Mouse (Mus musculus): Measurements from ENCODE around the gene Thap12. TPM values are rescaled to one million over a fixed set of nuclear protein-coding genes. Genes with fewer than 3 reads are reported as not detected.
A peak's percentile ranks its signal among the peaks of the same experiment; 100 is the strongest.

The Thap12 gene
- polyA plus RNA-seq, 1 experiment from 2014 or later = 21.8 TPM

DNA sequence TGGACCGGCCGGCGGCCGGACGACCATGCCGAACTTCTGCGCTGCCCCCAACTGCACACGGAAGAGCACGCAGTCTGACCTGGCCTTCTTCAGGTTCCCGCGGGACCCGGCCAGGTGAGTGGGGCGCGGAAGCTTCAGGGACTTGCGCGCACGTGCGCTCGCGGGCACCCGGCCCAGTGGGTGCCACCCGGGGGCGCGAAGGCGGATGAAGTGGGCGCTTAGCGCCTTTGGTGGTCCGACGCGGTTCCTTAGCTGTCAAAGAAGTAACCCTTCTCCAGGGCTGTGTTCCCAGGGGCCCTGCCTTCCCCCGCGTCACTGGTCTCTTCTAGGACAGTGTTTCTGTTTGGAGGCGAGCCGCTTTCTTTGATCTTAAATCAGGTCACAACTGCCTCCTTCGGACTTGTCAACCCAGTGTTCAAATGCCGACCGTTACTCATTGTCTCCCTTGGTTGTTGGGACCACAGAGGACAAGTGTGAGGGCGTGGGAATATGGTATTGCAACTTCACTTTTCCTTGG, 520 bp downstream of the Thap12 start:
- Histone ChIP-seq H3K27ac (ENCODE audit: low read depth, low read length) (peak overlapping the region; percentile 92), H3K4me1 (replicated peaks; ENCODE audit: control insufficient read depth, insufficient read depth, low read length) (peaks cover 4% of the 10 kb centered on the region), H3K4me2 (replicated peaks; ENCODE audit: low read depth) (peak overlapping the region; percentile 79), H3K9me3 (ENCODE audit: control insufficient read depth) (no peaks in the 10 kb centered on the region), H3K27me3 (replicated peaks; ENCODE audit: control insufficient read depth, insufficient read depth, low read length) (no peaks in the 10 kb centered on the region), H3K36me3 (ENCODE audit: control insufficient read depth, insufficient read depth) (no peaks in the 10 kb centered on the region), H3K9ac (ENCODE audit: low read depth, low read length) (peak overlapping the region; percentile 87), H3K4me3 (ENCODE audit: low read depth, low read length) (peak overlapping the region; percentile 94)
- WGBS = under 1% methylated on average over 38 of the region's 38 CpGs
- no peak for TF ChIP-seq CTCF (IDR thresholded peaks at IDR 0.05; ENCODE audit: low read depth)
- no peak; the same call in 1 of the 2 replicates for ATAC-seq

DNA sequence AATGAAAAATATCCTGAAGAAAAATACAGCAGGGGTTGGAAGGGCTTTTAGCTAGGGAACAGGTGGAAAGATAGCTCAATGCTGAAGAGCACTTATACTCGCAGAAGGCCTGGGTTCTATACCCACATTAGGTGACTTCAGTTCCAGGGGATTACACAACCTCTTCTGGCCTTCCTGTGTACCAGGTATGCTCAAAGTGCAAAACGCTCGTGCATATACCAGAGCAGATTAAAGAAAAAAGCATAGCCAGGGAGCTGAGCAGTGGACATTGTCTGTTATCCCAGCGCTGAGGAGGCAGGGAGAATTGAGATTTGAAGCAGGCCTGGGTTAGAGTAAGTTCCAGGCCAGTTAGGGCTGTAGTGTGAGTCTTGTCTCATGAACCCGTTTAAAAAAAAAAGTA, 1.4 kb downstream of the Thap12 start:
- 0 out of 2 replicates have a peak overlapping the region, but pooled peaks have one; percentile 24 for H3K27ac ChIP-seq (ENCODE audit: low read depth, low read length)
- H3K27me3 ChIP-seq (replicated peaks; ENCODE audit: control insufficient read depth, insufficient read depth, low read length) = no peaks in the 10 kb centered on the region
- peak overlapping the region; percentile 94 for H3K4me3 ChIP-seq (ENCODE audit: low read depth, low read length)
- H3K4me1 ChIP-seq (replicated peaks; ENCODE audit: control insufficient read depth, insufficient read depth, low read length) = peaks cover 4% of the 10 kb centered on the region
- H3K36me3 ChIP-seq (ENCODE audit: control insufficient read depth, insufficient read depth) = no peaks in the 10 kb centered on the region
- peak overlapping the region; percentile 87 for H3K9ac ChIP-seq (ENCODE audit: low read depth, low read length)
- TF ChIP-seq CTCF (IDR thresholded peaks at IDR 0.05; ENCODE audit: low read depth) = no peak
- H3K9me3 ChIP-seq (ENCODE audit: control insufficient read depth) = no peaks in the 10 kb centered on the region
- WGBS = 32% methylated on average over 5 of the region's 5 CpGs
- no peak for ATAC-seq
- peak overlapping the region; percentile 79 for H3K4me2 ChIP-seq (replicated peaks; ENCODE audit: low read depth)

DNA sequence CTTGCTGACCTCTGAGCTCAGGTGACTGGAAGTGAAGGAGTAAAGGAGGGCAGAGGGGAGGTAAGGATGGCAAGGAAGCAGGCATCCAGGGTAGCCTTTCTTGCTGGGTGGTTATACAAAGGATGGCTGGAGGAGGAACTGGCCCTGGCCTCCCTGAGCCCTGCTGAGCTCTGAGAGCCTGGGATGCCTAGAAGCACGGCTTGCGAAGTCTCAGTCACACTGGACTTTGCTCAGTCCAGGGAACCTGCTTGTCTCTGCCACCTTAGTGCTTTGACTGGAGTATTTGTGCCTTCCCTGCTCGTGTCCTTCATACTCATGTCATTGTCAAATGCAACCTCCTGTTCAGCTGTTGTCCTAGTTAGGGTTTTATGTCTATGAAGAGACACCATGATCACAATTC, 10.8 kb downstream of the Thap12 start:
- ATAC-seq = no peak
- Histone ChIP-seq H3K4me1 (replicated peaks; ENCODE audit: control insufficient read depth, insufficient read depth, low read length) (no peaks in the 10 kb centered on the region), H3K27me3 (replicated peaks; ENCODE audit: control insufficient read depth, insufficient read depth, low read length) (no peaks in the 10 kb centered on the region), H3K36me3 (ENCODE audit: control insufficient read depth, insufficient read depth) (peaks cover 50% of the 10 kb centered on the region), H3K4me3 (ENCODE audit: low read depth, low read length) (no peak overlapping the region), H3K4me2 (replicated peaks; ENCODE audit: low read depth) (no peak overlapping the region), H3K27ac (ENCODE audit: low read depth, low read length) (no peak overlapping the region), H3K9me3 (ENCODE audit: control insufficient read depth) (no peaks in the 10 kb centered on the region), H3K9ac (ENCODE audit: low read depth, low read length) (no peak overlapping the region)
- TF ChIP-seq CTCF (IDR thresholded peaks at IDR 0.05; ENCODE audit: low read depth) = no peak
- 61% methylated on average over 3 of the region's 3 CpGs for WGBS

DNA sequence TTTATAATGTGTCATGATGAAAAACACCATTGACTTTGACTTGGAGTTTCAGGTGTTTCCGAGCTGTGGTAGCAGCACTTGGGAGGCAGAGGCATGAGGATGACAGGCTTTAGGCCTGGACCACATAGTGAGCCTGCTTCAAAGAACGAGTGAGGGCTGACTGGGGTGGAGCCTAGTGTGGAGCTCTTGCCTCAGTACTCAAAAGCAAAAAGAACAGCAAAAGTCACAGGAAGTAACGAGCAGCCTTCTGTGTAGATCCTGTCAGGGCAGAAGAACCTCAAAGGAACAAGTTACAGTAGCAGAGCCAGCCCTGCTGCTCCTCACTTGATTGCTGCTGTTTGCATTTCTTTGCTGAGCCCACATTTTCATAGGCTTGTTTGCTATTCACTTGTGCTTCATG, 14.5 kb downstream of the Thap12 start:
- Histone ChIP-seq H3K9ac (ENCODE audit: low read depth, low read length) (no peak overlapping the region), H3K27ac (ENCODE audit: low read depth, low read length) (no peak overlapping the region), H3K36me3 (ENCODE audit: control insufficient read depth, insufficient read depth) (peaks cover 31% of the 10 kb centered on the region), H3K9me3 (ENCODE audit: control insufficient read depth) (no peaks in the 10 kb centered on the region), H3K4me1 (replicated peaks; ENCODE audit: control insufficient read depth, insufficient read depth, low read length) (no peaks in the 10 kb centered on the region), H3K4me2 (replicated peaks; ENCODE audit: low read depth) (no peak overlapping the region), H3K4me3 (ENCODE audit: low read depth, low read length) (no peak overlapping the region), H3K27me3 (replicated peaks; ENCODE audit: control insufficient read depth, insufficient read depth, low read length) (no peaks in the 10 kb centered on the region)
- no peak for ATAC-seq
- TF ChIP-seq CTCF (IDR thresholded peaks at IDR 0.05; ENCODE audit: low read depth) = no peak
- 78% methylated on average over 3 of the region's 3 CpGs for WGBS

DNA sequence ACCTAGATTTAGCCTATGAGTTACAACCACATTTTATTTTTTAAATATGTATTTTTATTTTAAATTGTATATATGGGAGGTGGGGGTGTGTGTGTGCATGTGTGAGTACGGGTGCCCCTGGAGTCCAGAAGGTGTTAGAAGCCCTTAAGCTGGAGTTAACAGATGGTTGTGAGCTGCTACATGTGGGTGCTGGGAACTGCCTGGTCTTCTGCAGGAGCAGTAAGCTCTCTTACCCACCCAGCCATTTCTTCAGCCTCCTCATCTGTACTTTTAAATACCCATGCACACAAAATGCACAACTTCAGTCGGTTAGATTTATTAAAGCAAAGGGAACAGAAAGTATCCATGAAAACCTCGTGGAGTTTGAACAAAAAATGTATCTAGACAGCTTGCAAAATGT, 16.9 kb downstream of the Thap12 start:
- no peak for TF ChIP-seq CTCF (IDR thresholded peaks at IDR 0.05; ENCODE audit: low read depth)
- Histone ChIP-seq H3K4me1 (replicated peaks; ENCODE audit: control insufficient read depth, insufficient read depth, low read length) (no peaks in the 10 kb centered on the region), H3K9me3 (ENCODE audit: control insufficient read depth) (no peaks in the 10 kb centered on the region), H3K9ac (ENCODE audit: low read depth, low read length) (no peak overlapping the region), H3K4me3 (ENCODE audit: low read depth, low read length) (no peak overlapping the region), H3K4me2 (replicated peaks; ENCODE audit: low read depth) (no peak overlapping the region), H3K27ac (ENCODE audit: low read depth, low read length) (no peak overlapping the region), H3K36me3 (ENCODE audit: control insufficient read depth, insufficient read depth) (peaks cover 22% of the 10 kb centered on the region), H3K27me3 (replicated peaks; ENCODE audit: control insufficient read depth, insufficient read depth, low read length) (no peaks in the 10 kb centered on the region)
- ATAC-seq = no peak
- 82% methylated on average over 3 of the region's 3 CpGs for WGBS

DNA sequence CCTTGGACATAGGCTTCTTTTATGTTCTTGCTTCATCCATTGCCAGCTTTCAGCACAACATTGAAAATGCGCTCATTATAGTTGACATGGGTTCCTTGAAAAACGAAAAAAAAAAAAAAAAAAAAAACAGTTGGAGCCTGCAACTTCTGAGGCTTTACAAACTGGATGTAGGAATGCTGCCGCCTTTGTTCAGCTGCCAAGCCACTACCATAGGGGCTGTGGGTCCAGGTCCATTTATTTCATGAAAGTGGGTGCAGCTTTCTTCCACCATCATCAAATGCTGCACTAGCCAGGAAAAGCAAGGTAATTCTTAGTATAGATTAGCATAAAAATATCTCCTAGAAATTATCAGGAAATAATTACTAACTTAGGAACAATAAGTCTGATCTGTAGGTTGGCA, 17.8 kb downstream of the Thap12 start:
- Histone ChIP-seq H3K4me2 (replicated peaks; ENCODE audit: low read depth) (no peak overlapping the region), H3K4me1 (replicated peaks; ENCODE audit: control insufficient read depth, insufficient read depth, low read length) (no peaks in the 10 kb centered on the region), H3K4me3 (ENCODE audit: low read depth, low read length) (no peak overlapping the region), H3K27me3 (replicated peaks; ENCODE audit: control insufficient read depth, insufficient read depth, low read length) (no peaks in the 10 kb centered on the region), H3K9me3 (ENCODE audit: control insufficient read depth) (no peaks in the 10 kb centered on the region), H3K27ac (ENCODE audit: low read depth, low read length) (no peak overlapping the region), H3K9ac (ENCODE audit: low read depth, low read length) (no peak overlapping the region), H3K36me3 (ENCODE audit: control insufficient read depth, insufficient read depth) (peaks cover 12% of the 10 kb centered on the region; the same call in 1 of the 2 replicates)
- WGBS = 59% methylated on average over 3 of the region's 3 CpGs
- ATAC-seq = no peak
- TF ChIP-seq CTCF (IDR thresholded peaks at IDR 0.05; ENCODE audit: low read depth) = no peak

DNA sequence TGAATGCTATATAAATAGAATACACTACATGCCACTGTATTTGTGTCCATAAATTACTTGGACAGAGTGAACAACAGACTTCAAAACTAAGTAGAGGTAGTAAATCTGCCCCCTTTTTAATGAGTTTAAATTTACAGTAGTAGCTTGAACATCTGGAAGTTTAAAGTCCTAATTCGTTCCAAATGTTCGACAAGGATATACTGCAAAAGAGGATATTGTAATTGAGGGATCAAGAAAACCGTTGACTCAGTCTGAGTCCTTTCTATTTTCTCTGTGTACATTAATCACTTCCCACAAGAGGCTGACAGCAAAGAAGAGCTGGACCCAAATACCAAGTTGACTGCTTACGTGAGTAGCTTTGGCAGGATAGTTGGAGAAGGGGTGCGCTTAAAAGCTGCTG, 18.3 kb downstream of the Thap12 start:
- no peak for TF ChIP-seq CTCF (IDR thresholded peaks at IDR 0.05; ENCODE audit: low read depth)
- H3K4me1 ChIP-seq (replicated peaks; ENCODE audit: control insufficient read depth, insufficient read depth, low read length) = no peaks in the 10 kb centered on the region
- no peaks in the 10 kb centered on the region for H3K27me3 ChIP-seq (replicated peaks; ENCODE audit: control insufficient read depth, insufficient read depth, low read length)
- H3K4me2 ChIP-seq (replicated peaks; ENCODE audit: low read depth) = no peak overlapping the region
- H3K27ac ChIP-seq (ENCODE audit: low read depth, low read length) = no peak overlapping the region
- ATAC-seq = no peak
- H3K9me3 ChIP-seq (ENCODE audit: control insufficient read depth) = no peaks in the 10 kb centered on the region
- no peak overlapping the region for H3K9ac ChIP-seq (ENCODE audit: low read depth, low read length)
- peaks cover 8% of the 10 kb centered on the region; the same call in 1 of the 2 replicates for H3K36me3 ChIP-seq (ENCODE audit: control insufficient read depth, insufficient read depth)
- WGBS = 65% methylated on average over 5 of the region's 5 CpGs
- H3K4me3 ChIP-seq (ENCODE audit: low read depth, low read length) = no peak overlapping the region
